Mouse (Mus musculus) mesoderm, embryonic 11.5 days (tissue): ENCODE results near the gene Ccdc60.
A peak's percentile ranks its signal among the peaks of the same experiment; 100 is the strongest.
"Not testable (repeated sequence)": the region's sequence is repeated elsewhere in the genome, so short reads cannot be mapped to it uniquely, and the experiment has no call there.

Experiments
- DNase-seq: peaks from one replicate; pipeline ENCODE4 v3.0.0-alpha.2; 2012; ENCODE audit warnings: low read depth, low spot score

Ccdc60 gene

DNA sequence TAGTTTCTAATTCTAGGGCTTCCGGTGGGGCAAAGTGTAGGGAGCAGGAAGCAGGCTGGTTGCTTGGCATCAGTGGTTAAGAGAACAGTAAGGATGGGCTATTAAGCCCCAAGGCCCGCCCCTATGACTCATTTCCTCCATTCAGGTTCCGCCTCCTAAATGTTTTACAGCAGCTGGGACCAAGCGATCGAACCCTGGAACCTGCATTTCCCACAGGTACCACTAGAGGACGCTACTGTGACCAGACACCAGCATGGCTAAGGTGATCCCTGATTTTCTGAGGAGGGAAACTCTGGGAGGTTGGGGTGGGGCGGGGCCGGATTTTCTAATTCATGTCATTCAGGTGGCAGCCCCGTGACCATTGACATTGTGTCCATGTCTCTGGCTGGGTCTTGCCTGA, 96.1 kb downstream of the Ccdc60 start:
- no peak for DNase-seq

DNA sequence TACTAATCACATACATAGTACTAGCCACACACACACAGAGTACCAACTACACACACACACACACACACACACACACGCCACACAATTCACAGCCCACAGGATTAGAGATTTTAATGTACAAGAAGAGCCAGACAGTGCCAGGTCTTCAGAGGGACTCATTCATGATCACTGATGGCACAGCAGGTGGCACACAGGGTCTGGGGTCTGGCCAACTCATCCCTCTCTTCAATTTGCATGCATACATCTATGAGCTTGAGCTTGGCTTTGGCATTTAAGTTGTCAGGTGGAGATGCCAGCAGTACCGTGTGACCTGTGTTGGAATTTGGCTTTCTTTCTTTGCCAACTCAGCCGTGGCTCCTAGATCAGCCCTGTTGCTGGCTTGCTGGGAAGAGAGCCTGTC, 97.2 kb downstream of the Ccdc60 start:
- no peak for DNase-seq

DNA sequence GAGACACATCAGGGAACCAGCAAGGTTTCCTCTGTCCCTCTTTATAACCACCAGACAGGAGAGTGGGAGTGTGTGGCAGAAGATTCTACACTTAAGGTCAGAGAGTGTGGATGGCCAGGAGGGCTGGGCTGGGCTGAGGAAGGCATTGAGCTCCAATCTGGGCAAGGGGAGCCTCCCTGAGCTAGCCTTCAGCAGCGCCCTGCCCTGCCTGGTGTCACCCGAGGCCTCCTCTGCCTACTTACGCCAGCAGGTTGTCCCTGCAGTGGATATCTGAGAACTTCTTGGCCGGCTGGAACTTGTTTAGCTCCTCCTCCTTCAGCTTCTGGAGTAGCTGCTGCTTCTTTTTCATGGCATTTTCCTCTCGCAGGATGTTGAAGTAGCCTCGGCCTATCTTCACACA, 99.0 kb downstream of the Ccdc60 start:
- DNase-seq: no peak

DNA sequence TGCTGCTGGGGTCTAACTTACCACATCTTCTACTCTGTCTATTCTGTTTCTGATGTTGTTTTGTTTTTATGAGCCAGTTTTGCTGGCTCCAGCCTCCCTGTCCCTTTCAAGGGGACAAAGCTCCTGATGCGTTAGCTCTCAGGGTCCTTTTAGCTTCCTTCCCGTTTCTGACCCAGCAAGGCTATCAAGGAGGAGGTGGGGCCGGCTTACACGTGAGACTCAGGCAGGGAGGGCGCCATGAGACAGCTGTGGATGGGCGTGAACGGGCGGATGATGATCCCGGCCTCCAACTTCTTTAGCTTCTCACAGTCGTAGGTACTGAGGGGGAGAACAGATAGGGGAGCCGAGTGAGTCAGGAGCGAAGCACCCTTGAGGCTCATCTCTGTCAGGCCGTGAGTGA, 108.2 kb downstream of the Ccdc60 start:
- no peak for DNase-seq

DNA sequence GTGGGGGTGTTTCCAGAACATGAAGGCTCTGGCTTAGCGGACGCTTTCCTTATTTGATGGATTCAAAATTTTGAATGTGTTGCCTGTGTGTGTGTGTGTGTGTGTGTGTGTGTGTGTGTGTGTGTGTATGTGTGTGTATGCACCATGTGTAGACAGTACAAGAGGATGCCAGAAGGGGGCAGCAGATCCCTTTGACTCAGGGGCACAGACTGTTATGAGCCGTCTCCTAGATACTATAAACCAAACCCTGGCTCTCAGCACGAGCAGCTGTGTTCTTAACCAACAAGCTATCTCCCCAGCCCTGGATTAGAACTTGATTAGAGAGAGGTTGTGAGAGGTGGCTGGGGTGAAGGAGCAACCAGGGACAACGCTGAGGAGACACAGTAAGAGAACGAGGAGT, 117.1 kb downstream of the Ccdc60 start:
- no peak for DNase-seq

DNA sequence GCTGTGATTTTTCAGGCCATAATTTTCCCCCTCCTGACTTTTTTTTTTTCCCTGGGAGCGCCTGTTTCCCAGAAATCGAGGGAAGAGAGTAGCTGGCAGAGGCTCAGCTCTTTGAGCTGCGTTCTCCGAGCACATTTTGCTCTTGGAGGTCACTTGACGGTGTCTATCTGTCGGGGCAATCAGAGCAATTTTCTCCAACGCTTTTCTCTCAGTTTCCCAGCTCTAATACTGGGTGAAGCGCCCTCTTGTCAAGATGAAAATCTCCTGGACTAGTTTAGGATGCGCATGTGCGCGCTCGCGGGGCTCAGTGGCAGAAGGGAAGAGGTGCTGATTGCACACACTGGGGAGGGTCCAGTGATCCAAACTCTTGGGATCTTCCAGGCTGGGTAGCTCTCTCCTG, 121.8 kb downstream of the Ccdc60 start:
- DNase-seq: no peak

DNA sequence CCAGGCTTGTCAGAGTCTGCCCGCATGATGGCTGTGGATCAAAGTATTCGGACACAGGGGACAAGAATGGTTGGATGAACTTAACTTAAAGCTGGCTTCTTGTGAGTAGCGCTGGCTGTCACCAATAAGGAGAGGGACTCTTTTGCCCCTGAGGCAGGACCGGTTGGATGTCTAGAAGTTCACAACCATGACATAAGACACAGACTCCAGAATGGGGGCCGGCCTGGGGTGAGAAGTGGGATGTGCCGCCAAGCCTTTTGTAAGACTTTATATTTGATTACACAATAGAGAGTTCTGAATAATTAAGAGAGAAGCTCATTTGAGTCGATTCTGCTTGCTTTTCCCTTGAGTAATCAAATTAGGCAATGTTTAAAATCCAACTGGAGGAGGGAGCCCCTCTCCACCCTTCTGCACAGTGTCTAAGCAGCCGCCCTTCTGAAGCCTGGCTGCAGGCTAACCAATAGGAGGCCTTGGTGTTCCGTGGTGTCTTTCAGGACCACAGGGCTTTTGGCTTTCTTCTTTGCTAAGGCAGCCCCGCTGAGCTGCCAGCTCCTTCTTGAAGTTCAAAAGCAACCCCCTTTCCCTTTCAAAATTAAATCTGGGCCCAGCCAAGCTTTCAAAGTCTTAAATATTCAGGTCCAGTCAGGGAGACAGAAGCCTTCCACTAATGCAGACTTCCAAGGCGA, 123.4 kb downstream of the Ccdc60 start:
- no peak for DNase-seq

DNA sequence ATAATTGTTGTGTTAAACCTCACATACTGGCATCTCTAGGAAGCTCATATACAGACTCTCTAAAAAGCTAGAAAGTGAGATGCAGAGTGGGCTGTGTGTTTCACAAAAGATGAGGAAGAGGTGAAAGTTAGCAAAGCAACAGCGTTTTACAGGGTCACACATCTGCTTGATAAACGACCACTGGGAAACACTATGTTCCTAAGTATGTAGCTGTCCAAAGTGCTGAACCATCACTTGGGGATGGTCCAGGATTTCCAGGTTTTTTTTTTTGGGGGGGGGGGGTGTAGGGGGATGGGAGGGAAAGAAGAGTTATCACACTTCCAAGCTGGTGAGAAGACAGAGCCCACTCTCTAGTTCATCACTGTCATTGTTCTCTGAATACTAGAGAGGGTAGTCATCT, 134.0 kb downstream of the Ccdc60 start:
- peak; percentile 38 for DNase-seq

DNA sequence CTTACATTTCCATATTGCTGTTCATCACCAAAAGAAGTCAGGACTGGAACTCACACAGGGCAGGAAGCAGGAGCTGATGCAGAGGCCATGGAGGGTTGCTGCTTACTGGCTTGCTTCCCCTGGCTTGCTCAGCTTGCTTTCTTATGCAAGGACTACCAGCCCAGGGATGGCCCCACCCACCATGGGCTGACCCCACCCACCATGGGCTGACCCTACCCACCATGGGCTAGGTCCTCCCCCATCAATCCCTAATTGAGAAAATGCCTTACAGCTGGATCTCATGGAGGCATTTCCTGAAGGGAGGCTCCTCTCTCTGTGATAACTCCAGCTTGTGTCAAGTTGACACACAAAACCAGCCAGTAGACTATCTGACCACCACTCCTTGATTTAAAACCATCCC, 142.3 kb downstream of the Ccdc60 start:
- DNase-seq: not testable (repeated sequence)

DNA sequence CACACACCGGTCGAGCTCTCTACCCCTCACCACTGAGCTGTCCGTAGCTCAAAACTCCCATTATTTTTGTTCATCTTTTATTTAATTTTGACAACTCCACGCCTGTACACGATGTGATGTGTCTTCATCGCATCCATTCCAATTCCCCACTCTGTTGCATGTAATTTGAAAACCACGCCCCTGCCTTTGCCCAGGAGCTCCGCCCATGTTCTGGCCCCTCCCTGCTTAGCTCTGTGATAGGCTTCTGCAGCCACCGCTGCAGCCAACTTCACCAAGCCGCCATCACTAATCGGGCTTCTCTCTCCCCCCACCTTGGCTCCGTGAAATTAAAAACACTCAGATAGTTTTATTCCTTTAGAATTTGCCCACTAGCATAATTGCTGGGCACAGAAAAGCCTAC, 144.1 kb downstream of the Ccdc60 start:
- DNase-seq: no peak

DNA sequence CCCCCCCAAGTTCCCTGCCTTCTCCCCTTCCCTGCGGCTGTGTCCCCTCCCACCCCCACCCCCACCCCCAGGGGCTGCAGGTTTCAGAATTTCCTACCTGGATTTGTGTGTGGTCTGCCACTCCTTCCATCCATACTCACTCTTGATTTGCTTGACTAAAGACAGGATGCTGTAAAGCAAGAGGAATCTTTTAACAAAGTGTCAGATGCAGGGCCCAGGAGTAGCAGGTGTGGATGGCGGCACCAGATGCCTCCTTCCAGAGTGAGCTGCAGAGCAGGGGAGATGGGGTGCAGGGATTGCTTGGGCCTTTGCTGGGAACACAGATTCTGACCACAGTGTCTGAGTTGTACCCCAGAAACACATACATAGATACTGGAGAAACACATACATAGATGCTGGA, 148.1 kb downstream of the Ccdc60 start:
- DNase-seq: no peak

DNA sequence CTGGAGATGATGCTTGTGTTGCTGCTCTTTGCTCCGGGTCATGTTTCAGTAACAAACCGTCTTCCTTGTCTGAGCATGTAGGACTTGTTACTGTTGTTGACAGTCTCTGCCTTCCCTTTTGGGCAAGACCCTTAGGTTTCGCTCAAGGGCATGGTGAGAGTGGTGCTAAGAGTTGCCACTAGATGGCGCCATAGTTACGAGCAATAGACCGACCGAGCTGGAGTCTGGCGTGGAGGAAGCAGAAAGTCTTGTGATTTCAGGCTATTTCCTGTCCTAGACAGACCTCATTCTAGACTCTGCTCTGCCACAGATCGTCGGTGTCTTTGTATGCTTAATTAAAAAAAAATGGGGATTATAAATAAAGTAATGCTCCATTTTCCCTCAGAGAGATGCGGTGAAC, 165.4 kb downstream of the Ccdc60 start:
- DNase-seq: peak; percentile 88

DNA sequence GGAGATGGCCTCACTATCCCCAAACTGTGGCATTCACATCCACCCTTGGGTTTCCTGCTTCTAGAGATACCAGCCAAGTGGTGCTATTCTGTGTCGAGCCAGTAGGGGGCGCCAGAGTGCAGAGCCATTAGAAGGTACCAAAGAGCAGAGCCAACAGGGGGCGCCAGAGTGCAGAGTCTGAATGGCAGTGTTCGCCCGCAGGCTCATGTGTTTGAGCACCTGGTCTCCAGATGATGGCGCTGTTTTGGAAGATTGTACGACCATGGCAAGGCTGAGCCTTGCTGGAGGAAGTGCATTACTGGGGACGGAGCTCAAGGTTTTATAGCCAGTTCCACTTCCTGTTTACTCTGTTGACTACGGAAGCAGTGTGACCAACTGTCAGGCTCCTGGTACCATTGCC, 172.2 kb downstream of the Ccdc60 start:
- DNase-seq: peak; percentile 60

DNA sequence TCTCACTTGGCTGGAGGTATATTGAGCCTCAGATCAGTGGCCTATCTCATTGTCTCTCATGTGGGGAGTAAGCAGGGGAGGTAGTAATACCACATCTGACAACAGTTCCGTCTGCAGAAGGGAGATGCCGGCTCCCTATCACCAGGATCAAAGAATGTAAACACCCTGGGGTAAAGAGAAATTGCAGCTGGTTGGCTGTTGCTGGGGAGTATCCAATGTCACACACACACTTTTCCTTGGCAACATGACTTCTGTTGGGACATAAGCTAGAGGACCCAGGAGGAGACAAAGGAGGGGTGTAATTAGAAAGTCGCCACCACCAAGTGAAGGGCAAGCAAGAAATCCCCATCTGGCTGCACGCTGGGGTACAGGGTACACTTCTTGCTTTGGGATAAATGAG, 172.7 kb downstream of the Ccdc60 start:
- no peak for DNase-seq

DNA sequence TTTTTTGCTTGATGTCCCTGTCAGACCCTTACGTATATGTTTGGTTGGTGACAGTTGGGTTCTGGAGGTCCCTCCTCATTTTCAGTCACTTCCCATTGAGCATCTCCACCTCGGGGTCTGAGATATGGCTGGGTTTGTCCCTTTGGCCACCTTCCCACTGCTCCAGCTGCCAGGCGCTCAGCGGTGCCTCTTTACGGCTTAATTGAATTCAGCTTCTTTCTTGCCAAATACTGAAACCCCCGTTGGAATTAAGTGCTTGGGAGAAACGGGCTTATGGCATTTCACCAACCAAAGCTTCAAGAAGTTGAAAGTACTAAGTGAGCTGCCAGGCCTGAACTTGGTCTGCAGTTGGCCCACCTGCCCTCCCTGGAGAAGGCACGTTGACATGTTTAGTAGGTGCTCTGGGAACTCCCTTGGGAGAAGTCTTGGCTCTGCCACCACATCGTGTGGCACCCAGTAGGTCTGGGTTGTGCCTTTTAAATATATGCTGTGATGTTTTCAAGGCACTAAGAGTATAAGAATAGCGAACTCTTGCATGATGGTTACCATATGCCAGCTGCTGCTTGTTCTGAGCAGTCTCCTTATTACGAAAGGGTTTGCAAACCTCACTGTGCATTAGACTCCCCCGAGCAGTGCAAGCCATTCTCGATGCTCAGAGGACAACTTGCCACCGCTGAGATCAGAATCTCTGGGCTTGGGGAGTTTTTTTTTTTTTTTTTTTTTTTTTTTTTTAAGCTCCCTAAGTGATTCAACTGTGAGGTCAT, 173.5 kb downstream of the Ccdc60 start:
- DNase-seq: no peak

DNA sequence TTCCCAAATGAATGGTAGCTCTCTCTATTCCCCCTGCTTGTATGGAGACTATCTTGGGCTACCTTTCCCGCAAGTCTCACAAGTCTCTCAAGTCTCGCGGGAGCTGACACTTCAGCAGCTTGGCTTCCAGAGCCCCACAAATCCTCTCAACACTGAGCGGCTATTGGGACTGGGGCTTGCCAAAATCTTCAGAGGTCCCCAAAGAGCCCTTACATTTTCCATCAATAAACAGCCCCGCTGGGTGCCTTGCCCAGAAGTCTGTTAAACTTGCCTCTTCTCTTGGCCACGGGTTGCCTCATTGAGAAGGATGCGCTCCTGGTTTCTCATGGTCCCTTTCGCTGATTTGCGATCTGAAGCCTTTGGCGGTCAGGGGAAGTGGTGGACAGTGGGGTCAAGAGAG, 180.1 kb downstream of the Ccdc60 start:
- DNase-seq: no peak

DNA sequence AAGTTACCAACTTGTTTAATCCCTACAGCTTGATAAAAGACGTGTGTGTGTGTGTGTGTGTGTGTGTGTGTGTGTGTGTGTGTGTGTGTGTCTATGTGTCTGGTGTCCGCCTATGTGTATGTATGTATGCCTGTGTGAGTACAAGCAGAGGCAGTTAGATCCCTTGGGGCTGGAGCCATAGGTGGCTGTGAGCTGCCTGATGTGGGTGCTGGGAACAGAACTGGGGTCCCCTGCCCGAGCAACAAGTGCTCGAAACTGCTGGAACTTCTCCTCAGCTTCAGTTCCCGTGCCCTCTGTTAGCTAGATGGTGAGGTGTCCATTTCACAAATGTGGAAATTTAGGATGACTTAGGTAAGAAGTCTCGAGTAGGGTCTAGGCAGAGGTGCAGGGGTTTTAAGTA, 204.6 kb downstream of the Ccdc60 start:
- no peak for DNase-seq

DNA sequence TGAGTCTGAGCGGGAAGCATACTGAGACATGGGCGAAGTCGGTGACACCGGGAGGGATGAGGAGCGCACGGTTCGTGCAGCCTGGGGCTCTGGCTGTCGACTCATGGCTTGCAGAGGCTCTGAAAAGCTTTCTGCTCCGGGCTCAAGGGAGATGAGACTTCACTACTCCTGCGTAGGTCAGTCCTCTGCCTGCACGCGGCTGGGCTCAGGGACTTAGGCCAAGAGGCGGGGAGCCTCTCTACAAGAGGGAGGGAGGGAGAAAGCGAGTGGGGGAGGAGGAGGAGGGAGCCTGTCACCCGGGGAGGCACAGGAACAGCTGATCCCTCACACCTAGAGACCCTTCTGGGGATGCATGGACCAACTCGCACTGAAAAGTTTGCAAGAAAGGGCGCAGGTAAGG, 205.7 kb downstream of the Ccdc60 start, which contains the start of gene Tmem233:
Gene Tmem233, minus strand, starts transcription at position 164 of the 400 bp plus-strand sequence.
- no peak for DNase-seq

DNA sequence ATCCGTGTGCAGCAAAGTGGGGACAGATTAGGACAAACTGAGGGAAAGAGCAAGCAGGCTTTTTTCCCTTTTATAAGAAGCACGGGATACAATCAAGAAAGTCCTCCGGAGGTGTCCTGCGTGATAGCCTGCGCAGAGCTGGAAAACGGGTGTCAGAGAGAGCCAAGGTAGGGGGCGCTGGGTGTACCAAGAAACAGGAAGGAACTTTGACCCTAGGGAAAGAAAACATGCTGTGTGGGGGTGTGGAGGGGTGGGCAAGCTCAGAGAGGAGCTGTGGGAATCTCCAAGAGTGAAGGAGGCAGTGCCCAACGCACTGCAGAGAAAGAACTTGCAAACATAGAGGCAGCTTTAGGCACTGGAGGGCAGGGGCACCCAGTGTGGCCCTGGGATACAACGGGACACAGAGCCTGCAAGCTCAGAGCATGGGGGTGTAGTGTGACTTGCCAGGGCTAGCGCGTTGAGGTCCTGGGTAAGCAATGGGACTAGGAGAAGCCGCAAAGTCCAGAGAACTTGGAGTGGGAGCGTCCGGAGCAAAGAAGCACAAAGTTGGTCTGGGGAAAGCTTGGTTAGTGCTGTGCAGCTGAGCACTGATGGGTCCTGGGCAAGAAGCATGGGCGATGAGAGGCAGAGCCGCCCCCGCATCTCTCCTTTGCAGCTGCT, 206.4 kb downstream of the Ccdc60 start:
- DNase-seq: no peak

DNA sequence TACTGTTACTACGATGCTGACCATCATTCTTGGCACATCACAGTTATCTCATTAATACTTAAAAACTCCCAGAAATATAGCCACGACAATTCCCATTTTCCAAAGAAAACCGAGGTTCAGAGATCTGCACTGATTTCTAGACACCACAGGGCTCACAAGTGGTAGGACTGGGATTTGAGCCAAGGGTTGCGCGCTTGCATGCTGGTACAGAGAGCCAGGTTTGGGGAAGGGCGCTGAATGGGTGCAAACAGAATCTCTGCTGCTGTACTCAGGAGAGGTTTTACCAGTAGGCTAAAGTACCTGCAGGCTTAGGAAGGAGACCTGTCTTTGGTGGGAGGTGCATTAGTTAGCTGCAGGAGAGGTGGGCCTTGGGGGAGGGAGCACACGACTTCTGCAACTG, 207.2 kb downstream of the Ccdc60 start:
- no peak for DNase-seq

DNA sequence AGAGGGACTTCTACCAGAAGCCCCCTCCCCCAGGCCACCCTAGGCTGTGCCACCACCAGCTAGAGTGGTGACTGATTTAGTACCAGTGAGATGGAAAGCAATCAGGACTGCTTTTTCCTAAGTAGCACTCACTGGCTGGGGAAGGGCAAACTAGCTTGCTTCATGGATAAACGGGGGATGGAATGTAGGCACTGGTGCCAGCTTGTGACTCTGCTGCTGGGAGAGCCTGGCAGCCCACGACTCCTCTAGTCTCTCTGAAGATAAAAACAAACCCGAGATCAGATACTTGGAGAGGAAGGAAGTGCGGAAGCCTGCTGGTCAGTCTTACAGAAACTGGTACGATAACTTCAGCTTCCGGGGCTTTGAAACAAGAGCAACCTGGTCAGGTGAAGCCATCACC, 208.0 kb downstream of the Ccdc60 start:
- DNase-seq: no peak
